Mouse (Mus musculus) retina, adult 2 months (tissue): ENCODE measurements at regions not wholly inside any gene's neighbourhood (a gene's known extent, or its start where the extent isn't known, plus 50 kb on each side); places are given as distances from the start of the nearest gene placed in this dataset.

Experiments used
- DNase-seq: peaks from one replicate; pipeline ENCODE4 v3.0.0-alpha.2; 2012; ENCODE audit warnings: low read depth, low spot score

GRCm38 (mm10) chr8:117898015-117898414 is 96.3 kb upstream of the Mphosph6 start:
- no peak for DNase-seq

GRCm38 (mm10) chr8:117894861-117895260 is 93.1 kb upstream of the Mphosph6 start:
- no peak for DNase-seq

GRCm38 (mm10) chr8:117890211-117890610 is 88.5 kb upstream of the Mphosph6 start:
- DNase-seq: no peak

- DNase-seq: no peak
Observed at GRCm38 (mm10) chr8:117881414-117881973, 79.8 kb upstream of the Mphosph6 start.

- DNase-seq: no peak
Observed at GRCm38 (mm10) chr8:117880279-117880975, 78.7 kb upstream of the Mphosph6 start.

GRCm38 (mm10) chr8:117873611-117874010 is 71.9 kb upstream of the Mphosph6 start:
- DNase-seq: no peak

GRCm38 (mm10) chr8:117867138-117867537 is 65.4 kb upstream of the Mphosph6 start:
- DNase-seq: no peak

GRCm38 (mm10) chr8:117865014-117865413 is 63.3 kb upstream of the Mphosph6 start:
- no peak for DNase-seq

GRCm38 (mm10) chr8:117863837-117864236 is 62.1 kb upstream of the Mphosph6 start:
- DNase-seq: no peak

GRCm38 (mm10) chr8:117862318-117862717 is 60.6 kb upstream of the Mphosph6 start:
- DNase-seq: no peak

GRCm38 (mm10) chr8:117859734-117860133 is 58.0 kb upstream of the Mphosph6 start:
- no peak for DNase-seq

- no peak for DNase-seq
Observed at GRCm38 (mm10) chr8:117859095-117859494, 57.4 kb upstream of the Mphosph6 start.

GRCm38 (mm10) chr8:117856121-117856520 is 54.4 kb upstream of the Mphosph6 start:
- DNase-seq: no peak

- no peak for DNase-seq
Observed at GRCm38 (mm10) chr8:117854942-117855491, 53.3 kb upstream of the Mphosph6 start.

GRCm38 (mm10) chr8:117854301-117854700 is 52.6 kb upstream of the Mphosph6 start:
- DNase-seq: no peak

GRCm38 (mm10) chr8:117853408-117853807 is 51.7 kb upstream of the Mphosph6 start:
- no peak for DNase-seq

GRCm38 (mm10) chr8:117852521-117852920 is 50.8 kb upstream of the Mphosph6 start:
- DNase-seq: no peak
